Mouse (Mus musculus) stomach, postnatal 0 days (tissue): ENCODE measurements around the gene Chml. TPM values are rescaled to one million over a fixed set of nuclear protein-coding genes. Genes with fewer than 3 reads are reported as not detected.

Experiments
- ATAC-seq: fragments of 200-750 bp; cut with Nextera tagmentation; 2 replicates; pipeline ENCODE4 v1.8.0; 2017; ENCODE audit not compliant: low FRiP score, low TSS enrichment
- DNase-seq: peaks from one replicate; pipeline ENCODE4 v3.0.0-alpha.2; 2016; ENCODE audit warnings: low spot score
- H3K27ac ChIP-seq: fragments of 300-500 bp; sonication (generic); replicated peaks from 2 replicates; pipeline ENCODE4 v1.5.1; 2014; ENCODE audit warnings: mild to moderate bottlenecking, control low read depth
- H3K27me3 ChIP-seq: fragments of 300-500 bp; sonication (generic); 2 replicates; pipeline ENCODE4 v1.6.1; 2014; ENCODE audit warnings: low read length; ENCODE audit not compliant: control insufficient read depth, insufficient read depth
- H3K36me3 ChIP-seq: fragments of 300-500 bp; sonication (generic); 2 replicates; pipeline ENCODE4 v1.6.1; 2014; ENCODE audit warnings: low read length, mixed read lengths; ENCODE audit not compliant: control insufficient read depth, insufficient read depth
- H3K4me1 ChIP-seq: fragments of 300-500 bp; sonication (generic); replicated peaks from 2 replicates; pipeline ENCODE4 v1.6.1; 2014; ENCODE audit warnings: antibody characterized with exemption; ENCODE audit not compliant: control insufficient read depth, insufficient read depth
- H3K4me2 ChIP-seq: fragments of 300-500 bp; sonication (generic); replicated peaks from 2 replicates; pipeline ENCODE4 v1.6.1; 2014; ENCODE audit warnings: low read depth, mild to moderate bottlenecking, control low read depth, moderate library complexity
- H3K4me3 ChIP-seq: fragments of 300-500 bp; sonication (generic); 2 replicates; pipeline ENCODE4 v1.5.1; 2014; ENCODE audit warnings: low read depth, low read length, control low read depth
- H3K9ac ChIP-seq: fragments of 300-500 bp; sonication (generic); 2 replicates; pipeline ENCODE4 v1.6.1; 2014; ENCODE audit warnings: mild to moderate bottlenecking, low read length, control low read depth, mixed read lengths
- H3K9me3 ChIP-seq: fragments of 300-500 bp; sonication (generic); 2 replicates; pipeline ENCODE4 v1.6.1; 2016; ENCODE audit warnings: low read length; ENCODE audit not compliant: control insufficient read depth
- CTCF ChIP-seq: IDR thresholded peaks from 2 replicates; pipeline ENCODE4 v1.5.1; 2016; ENCODE audit warnings: antibody characterized with exemption, low read depth, mild to moderate bottlenecking, moderate library complexity
- EP300 ChIP-seq: optimal IDR thresholded peaks from 2 replicates; pipeline ENCODE3; 2016; ENCODE audit warnings: antibody characterized with exemption
- WGBS: fragments of 180-500 bp; shearing (Covaris S2); extraction: QIAGEN DNeasy Blood & Tissue Kit; methylation state at CpG from one replicate; pipeline ENCODE4 v1.1.7; 2014; 5-methylcytosine and 5-hydroxymethylcytosine counted together
- polyA plus RNA-seq: library from polyadenylated mRNA; unstranded; fragments of >200 nt; fragmentation: Nextera tagmentation; extraction: Ambion mirVana; gene quantifications from 2 replicates; pipeline ENCODE4 v1.2.1, GENCODE M21; 2015

Chml gene
- polyA plus RNA-seq, 1 experiment from 2014 or later, result 1.0 TPM

GRCm38 (mm10) chr1:175701145-175701544 is 8.4 kb upstream of the Chml start:
- Histone ChIP-seq H3K4me3 (no peak overlapping the region), H3K4me1 (no peaks in the 10 kb centered on the region), H3K4me2 (no peak overlapping the region), H3K9ac (no peak overlapping the region), H3K27ac (no peak overlapping the region), H3K27me3 (no peaks in the 10 kb centered on the region), H3K36me3 (no peaks in the 10 kb centered on the region), H3K9me3 (no peaks in the 10 kb centered on the region)
- TF ChIP-seq CTCF, result no peak
- TF ChIP-seq EP300, result no peak
- DNase-seq (no peak), ATAC-seq (no peak; the same call in 1 of the 2 replicates)
- 53% methylated on average over 4 of the region's 4 CpGs for WGBS

GRCm38 (mm10) chr1:175699796-175700195 is 7.1 kb upstream of the Chml start:
- no peak for ATAC-seq
- no peak overlapping the region for H3K4me3 ChIP-seq
- no peak for DNase-seq
- WGBS, result 21% methylated on average over 4 of the region's 4 CpGs
- H3K36me3 ChIP-seq, result no peaks in the 10 kb centered on the region
- H3K4me1 ChIP-seq, result no peaks in the 10 kb centered on the region
- no peaks in the 10 kb centered on the region for H3K9me3 ChIP-seq
- H3K27me3 ChIP-seq, result no peaks in the 10 kb centered on the region
- H3K9ac ChIP-seq, result no peak overlapping the region
- no peak for TF ChIP-seq CTCF
- no peak for TF ChIP-seq EP300
- no peak overlapping the region for H3K4me2 ChIP-seq
- no peak overlapping the region for H3K27ac ChIP-seq

GRCm38 (mm10) chr1:175699375-175699774 is 6.7 kb upstream of the Chml start:
- no peak for ATAC-seq
- WGBS, result 49% methylated on average over 3 of the region's 3 CpGs
- Histone ChIP-seq H3K27ac (no peak overlapping the region), H3K4me2 (no peak overlapping the region), H3K4me1 (no peaks in the 10 kb centered on the region), H3K9me3 (no peaks in the 10 kb centered on the region), H3K27me3 (no peaks in the 10 kb centered on the region), H3K9ac (no peak overlapping the region), H3K4me3 (no peak overlapping the region), H3K36me3 (no peaks in the 10 kb centered on the region)
- TF ChIP-seq EP300 (no peak), CTCF (no peak)
- DNase-seq, result no peak

GRCm38 (mm10) chr1:175698293-175698692 is 5.6 kb upstream of the Chml start, which contains the start of gene Wdr64:
Gene Wdr64 (plus strand): TSS chr1:175698593.
- TF ChIP-seq EP300 (no peak), CTCF (no peak)
- H3K4me3 ChIP-seq, result no peak within 1 kb of the TSS
- no peak within 1 kb of the TSS for H3K27ac ChIP-seq
- H3K9ac ChIP-seq, result no peak within 1 kb of the TSS
- no peaks in the 10 kb centered on the region for H3K27me3 ChIP-seq
- H3K9me3 ChIP-seq, result no peaks in the 10 kb centered on the region
- WGBS, result 78% methylated on average over 1 of the region's 1 CpGs
- ATAC-seq (no peak), DNase-seq (no peak)
- H3K36me3 ChIP-seq, result no peaks in the 10 kb centered on the region
- H3K4me1 ChIP-seq, result no peaks in the 10 kb centered on the region
- no peak within 1 kb of the TSS for H3K4me2 ChIP-seq

- no peak overlapping the region for H3K27ac ChIP-seq
- H3K9me3 ChIP-seq, result no peaks in the 10 kb centered on the region
- H3K4me2 ChIP-seq, result peak overlapping the region; percentile 94
- peak overlapping the region; percentile 78; the same call in 1 of the 2 replicates for H3K4me3 ChIP-seq
- WGBS, result 24% methylated on average over 12 of the region's 12 CpGs
- H3K36me3 ChIP-seq, result no peaks in the 10 kb centered on the region
- TF ChIP-seq CTCF, result no peak
- H3K9ac ChIP-seq, result peak overlapping the region; percentile 0; the same call in 1 of the 2 replicates
- H3K4me1 ChIP-seq, result no peaks in the 10 kb centered on the region; the same call in 1 of the 2 replicates
- no peaks in the 10 kb centered on the region for H3K27me3 ChIP-seq
- DNase-seq (peak; percentile 56), ATAC-seq (no peak)
Observed at GRCm38 (mm10) chr1:175693429-175693960, 794 bp upstream of the Chml start.

GRCm38 (mm10) chr1:175692997-175693361 is 278 bp upstream of the Chml start:
- TF ChIP-seq EP300 (no peak), CTCF (0 out of 2 replicates have a peak, but pooled peaks have one; percentile 4)
- DNase-seq (no peak), ATAC-seq (no peak)
- Histone ChIP-seq H3K9ac (peak overlapping the region; percentile 0; the same call in 1 of the 2 replicates), H3K4me3 (peak overlapping the region; percentile 78), H3K9me3 (no peaks in the 10 kb centered on the region), H3K36me3 (no peaks in the 10 kb centered on the region), H3K4me1 (no peaks in the 10 kb centered on the region; the same call in 1 of the 2 replicates), H3K27me3 (no peaks in the 10 kb centered on the region), H3K27ac (no peak overlapping the region), H3K4me2 (peak overlapping the region; percentile 94)
- under 1% methylated on average over 17 of the region's 17 CpGs for WGBS
